Mouse (Mus musculus): ENCODE results near the gene Gm6614. TPM values are rescaled to one million over a fixed set of nuclear protein-coding genes. Genes with fewer than 3 reads are reported as not detected.

Gm6614 gene
- polyA plus RNA-seq, 1 experiment from 2014 or later: not detected

DNA sequence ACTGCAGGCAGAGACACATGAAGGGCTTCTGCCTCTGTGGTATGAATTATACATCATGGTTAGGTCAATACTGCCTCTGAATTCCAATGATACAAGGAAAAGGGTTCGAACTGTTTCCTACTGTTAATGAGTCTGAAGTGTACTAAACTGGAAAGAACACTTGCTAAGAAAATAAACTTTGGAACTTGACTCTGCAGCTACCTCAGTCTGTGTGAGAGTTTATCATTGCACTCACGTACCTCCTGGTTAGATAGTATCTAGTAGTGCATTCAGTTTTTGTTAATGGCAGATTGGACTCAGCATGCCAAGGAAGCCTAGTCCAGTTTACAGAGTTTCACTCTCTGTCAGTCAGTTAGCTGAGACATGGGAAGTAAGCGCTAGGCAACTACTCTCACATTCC, 26.6 kb downstream of the Gm6614 start:
- no peak for ATAC-seq (ENCODE audit: low read depth)

DNA sequence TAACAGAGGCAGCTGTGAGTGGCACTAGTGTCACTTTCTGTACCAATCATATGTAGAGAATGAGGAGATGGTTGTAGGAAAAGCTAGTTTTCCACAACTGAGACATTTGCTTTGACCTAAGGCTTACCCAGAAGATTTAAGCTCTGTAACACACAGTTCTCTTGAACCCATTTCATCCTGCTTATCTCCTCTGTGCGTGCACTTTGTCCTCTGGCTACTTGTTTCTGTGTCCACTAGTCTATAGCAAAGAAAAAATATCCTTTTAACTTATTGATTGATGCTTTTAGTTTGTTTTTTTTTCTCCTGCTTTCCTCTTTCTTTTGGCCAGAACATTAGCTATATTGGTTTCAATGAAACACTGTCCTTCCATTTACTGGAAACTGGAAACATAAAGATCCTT, 48.8 kb downstream of the Gm6614 start:
- H3K4me1 ChIP-seq (ENCODE audit: control insufficient read depth, low read depth, low read length): no peaks in the 10 kb centered on the region
- no peaks in the 10 kb centered on the region for H3K9me3 ChIP-seq (replicated peaks; ENCODE audit: control insufficient read depth, low read length)
- no peak overlapping the region for H3K4me3 ChIP-seq (ENCODE audit: low read depth, low read length)
- H3K36me3 ChIP-seq (ENCODE audit: control insufficient read depth, insufficient read depth): no peaks in the 10 kb centered on the region
- no peaks in the 10 kb centered on the region for H3K27me3 ChIP-seq (ENCODE audit: control insufficient read depth, insufficient read depth, low read depth, low read length)
- H3K4me2 ChIP-seq (ENCODE audit: low read depth, low read length): no peak overlapping the region
- no peak overlapping the region for H3K27ac ChIP-seq (ENCODE audit: low read length)
- no peak overlapping the region for H3K9ac ChIP-seq (ENCODE audit: low read depth, low read length)
- 22% methylated on average over 1 of the region's 1 CpGs for WGBS (ENCODE audit: insufficient replicate concordance)
- ATAC-seq (ENCODE audit: low read depth): no peak

More for the DNA sequence above, 26.6 kb downstream of the Gm6614 start:
- no peak overlapping the region for H3K4me2 ChIP-seq (ENCODE audit: low read depth, low read length)
- no peaks in the 10 kb centered on the region for H3K4me1 ChIP-seq (ENCODE audit: control insufficient read depth, low read depth, low read length)
- H3K9ac ChIP-seq (ENCODE audit: low read depth, low read length): no peak overlapping the region
- no peaks in the 10 kb centered on the region for H3K36me3 ChIP-seq (ENCODE audit: control insufficient read depth, insufficient read depth)
- WGBS (ENCODE audit: insufficient replicate concordance): 49% methylated on average over 3 of the region's 3 CpGs
- H3K27ac ChIP-seq (ENCODE audit: low read length): no peak overlapping the region
- no peak overlapping the region for H3K4me3 ChIP-seq (ENCODE audit: low read depth, low read length)
- H3K27me3 ChIP-seq (ENCODE audit: control insufficient read depth, insufficient read depth, low read depth, low read length): no peaks in the 10 kb centered on the region
- H3K9me3 ChIP-seq (replicated peaks; ENCODE audit: control insufficient read depth, low read length): no peaks in the 10 kb centered on the region

DNA sequence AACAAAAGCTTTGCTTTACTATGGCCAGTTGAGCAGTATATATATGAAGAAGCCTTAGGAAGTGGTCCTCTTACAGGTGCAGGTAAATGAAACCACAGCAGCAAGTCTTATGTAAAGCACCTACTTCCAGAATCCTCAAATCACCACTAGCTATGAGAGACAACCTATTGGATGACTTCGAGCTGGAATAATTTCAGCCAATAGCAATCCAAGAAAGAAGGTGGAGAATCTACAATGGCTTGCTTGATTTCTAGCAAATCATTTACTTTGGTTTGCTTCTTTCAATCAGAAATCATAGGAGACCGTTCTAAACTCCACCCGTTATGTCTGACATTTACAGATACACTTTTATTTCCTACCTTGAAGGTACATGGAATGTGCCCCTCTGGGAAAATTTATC, 49.4 kb downstream of the Gm6614 start:
- Histone ChIP-seq H3K9me3 (replicated peaks; ENCODE audit: control insufficient read depth, low read length) (no peaks in the 10 kb centered on the region; the same call in 1 of the 2 replicates), H3K4me2 (ENCODE audit: low read depth, low read length) (no peak overlapping the region), H3K36me3 (ENCODE audit: control insufficient read depth, insufficient read depth) (no peaks in the 10 kb centered on the region), H3K4me1 (ENCODE audit: control insufficient read depth, low read depth, low read length) (no peaks in the 10 kb centered on the region), H3K9ac (ENCODE audit: low read depth, low read length) (no peak overlapping the region), H3K4me3 (ENCODE audit: low read depth, low read length) (no peak overlapping the region), H3K27ac (ENCODE audit: low read length) (no peak overlapping the region), H3K27me3 (ENCODE audit: control insufficient read depth, insufficient read depth, low read depth, low read length) (no peaks in the 10 kb centered on the region)
- ATAC-seq (ENCODE audit: low read depth): no peak
- 52% methylated on average over 3 of the region's 3 CpGs for WGBS (ENCODE audit: insufficient replicate concordance)

DNA sequence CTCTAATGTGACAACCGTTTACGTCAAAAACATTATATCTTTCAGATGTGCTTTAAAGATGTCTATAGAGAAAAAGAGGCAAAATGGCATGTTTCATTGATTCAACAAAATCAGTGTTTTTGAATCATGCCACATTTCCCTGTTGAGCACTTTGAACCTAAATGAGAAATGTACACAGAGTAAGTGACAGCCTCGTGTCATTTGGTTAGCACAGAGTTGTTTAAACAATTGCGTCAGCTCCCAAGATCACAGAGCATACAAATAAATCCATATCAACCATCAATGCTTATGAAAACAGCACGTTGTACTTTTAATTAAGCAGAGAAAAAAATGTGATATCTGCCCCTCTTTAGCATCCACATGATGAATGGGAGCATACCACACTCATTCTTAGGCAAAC, 50.7 kb downstream of the Gm6614 start:
- ATAC-seq (ENCODE audit: low read depth): peak; percentile 71
- H3K4me2 ChIP-seq (ENCODE audit: low read depth, low read length): no peak overlapping the region
- H3K27ac ChIP-seq (ENCODE audit: low read length): peak overlapping the region; percentile 44; the same call in 1 of the 2 replicates
- no peak overlapping the region for H3K4me3 ChIP-seq (ENCODE audit: low read depth, low read length)
- no peaks in the 10 kb centered on the region for H3K27me3 ChIP-seq (ENCODE audit: control insufficient read depth, insufficient read depth, low read depth, low read length)
- H3K9ac ChIP-seq (ENCODE audit: low read depth, low read length): no peak overlapping the region
- no peaks in the 10 kb centered on the region for H3K4me1 ChIP-seq (ENCODE audit: control insufficient read depth, low read depth, low read length)
- H3K36me3 ChIP-seq (ENCODE audit: control insufficient read depth, insufficient read depth): no peaks in the 10 kb centered on the region
- no peaks in the 10 kb centered on the region; the same call in 1 of the 2 replicates for H3K9me3 ChIP-seq (replicated peaks; ENCODE audit: control insufficient read depth, low read length)
- WGBS (ENCODE audit: insufficient replicate concordance): 54% methylated on average over 5 of the region's 5 CpGs

DNA sequence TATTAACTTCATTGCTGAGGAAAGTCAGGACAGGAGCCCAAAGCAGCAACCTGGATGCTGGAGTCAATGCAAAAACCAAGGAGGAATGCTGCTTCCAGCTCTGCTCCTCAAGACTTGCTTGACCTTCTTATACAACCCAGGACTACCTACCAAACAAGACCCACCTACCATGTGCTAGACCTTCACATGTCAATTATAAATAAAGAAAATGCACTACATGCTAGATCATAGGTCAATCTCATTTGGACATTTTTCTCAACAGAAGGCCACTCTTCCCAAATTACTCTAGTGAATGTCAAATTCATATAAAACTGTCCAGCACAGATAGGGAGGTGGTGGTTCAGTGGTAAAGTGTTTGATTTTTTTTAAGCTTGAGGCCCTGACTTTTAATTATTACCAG, 64.4 kb downstream of the Gm6614 start, which contains the start of gene Slco1a1:
Gene Slco1a1, minus strand, starts transcription at position 101 of the 400 bp plus-strand sequence.
- H3K27ac ChIP-seq (ENCODE audit: low read length): no peak within 1 kb of the TSS

DNA sequence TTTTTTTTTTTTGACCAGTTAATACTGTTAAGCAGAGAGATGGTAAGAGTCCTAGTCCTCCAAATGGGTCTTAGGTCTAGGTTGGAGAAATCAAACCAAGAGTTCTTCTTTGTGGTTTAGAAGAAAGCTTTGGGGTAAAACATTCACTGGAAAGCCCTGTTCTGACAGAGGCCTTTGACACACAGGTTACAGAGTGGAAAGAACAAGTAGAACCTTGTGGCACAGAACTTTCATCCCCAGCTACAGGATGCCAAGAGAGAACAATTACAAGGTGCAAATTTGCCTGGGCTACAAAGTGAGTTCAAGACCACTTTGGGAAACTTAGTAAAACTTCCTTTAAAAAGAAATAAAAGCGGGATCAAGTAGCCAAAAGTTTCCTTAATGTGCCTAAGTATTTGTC, 70.8 kb downstream of the Gm6614 start:
- H3K9me3 ChIP-seq (replicated peaks; ENCODE audit: control insufficient read depth, low read length): no peaks in the 10 kb centered on the region
- H3K4me2 ChIP-seq (ENCODE audit: low read depth, low read length): no peak overlapping the region
- H3K4me3 ChIP-seq (ENCODE audit: low read depth, low read length): no peak overlapping the region
- 35% methylated on average over 1 of the region's 1 CpGs for WGBS (ENCODE audit: insufficient replicate concordance)
- no peak overlapping the region for H3K27ac ChIP-seq (ENCODE audit: low read length)
- ATAC-seq (ENCODE audit: low read depth): no peak
- H3K36me3 ChIP-seq (ENCODE audit: control insufficient read depth, insufficient read depth): no peaks in the 10 kb centered on the region
- no peak overlapping the region for H3K9ac ChIP-seq (ENCODE audit: low read depth, low read length)
- no peaks in the 10 kb centered on the region for H3K4me1 ChIP-seq (ENCODE audit: control insufficient read depth, low read depth, low read length)
- no peaks in the 10 kb centered on the region for H3K27me3 ChIP-seq (ENCODE audit: control insufficient read depth, insufficient read depth, low read depth, low read length)

More for the DNA sequence above, 64.4 kb downstream of the Gm6614 start, which contains the start of gene Slco1a1:
- no peaks in the 10 kb centered on the region for H3K4me1 ChIP-seq (ENCODE audit: control insufficient read depth, low read depth, low read length)
- no peak for ATAC-seq (ENCODE audit: low read depth)
- no peak within 1 kb of the TSS for H3K9ac ChIP-seq (ENCODE audit: low read depth, low read length)
- no peaks in the 10 kb centered on the region for H3K9me3 ChIP-seq (replicated peaks; ENCODE audit: control insufficient read depth, low read length)
- H3K27me3 ChIP-seq (ENCODE audit: control insufficient read depth, insufficient read depth, low read depth, low read length): no peaks in the 10 kb centered on the region
- no peaks in the 10 kb centered on the region for H3K36me3 ChIP-seq (ENCODE audit: control insufficient read depth, insufficient read depth)
- no peak within 1 kb of the TSS for H3K4me3 ChIP-seq (ENCODE audit: low read depth, low read length)
- H3K4me2 ChIP-seq (ENCODE audit: low read depth, low read length): no peak within 1 kb of the TSS

Other genes with a start within 250 kb of the Gm6614 start
- not detected in 2 replicates for gene Gm5724, start 237.6 kb downstream of the Gm6614 start, polyA plus RNA-seq (2015; fragmentation: Nextera tagmentation; extraction: Ambion mirVana)
- not detected in 2 replicates for gene Slco1a4, start 155.2 kb downstream of the Gm6614 start, polyA plus RNA-seq (2015; fragmentation: Nextera tagmentation; extraction: Ambion mirVana)
- not detected in 2 replicates for gene Slco1a1, start 64.5 kb downstream of the Gm6614 start, polyA plus RNA-seq (2015; fragmentation: Nextera tagmentation; extraction: Ambion mirVana)
- not detected in 2 replicates for gene Slco1a6, start 197.1 kb upstream of the Gm6614 start, polyA plus RNA-seq (2015; fragmentation: Nextera tagmentation; extraction: Ambion mirVana)

Data from liver, embryonic 16.5 days (tissue).